19 mouse cellular contexts compared by ENCODE assay signal in the genomic region with DNA sequence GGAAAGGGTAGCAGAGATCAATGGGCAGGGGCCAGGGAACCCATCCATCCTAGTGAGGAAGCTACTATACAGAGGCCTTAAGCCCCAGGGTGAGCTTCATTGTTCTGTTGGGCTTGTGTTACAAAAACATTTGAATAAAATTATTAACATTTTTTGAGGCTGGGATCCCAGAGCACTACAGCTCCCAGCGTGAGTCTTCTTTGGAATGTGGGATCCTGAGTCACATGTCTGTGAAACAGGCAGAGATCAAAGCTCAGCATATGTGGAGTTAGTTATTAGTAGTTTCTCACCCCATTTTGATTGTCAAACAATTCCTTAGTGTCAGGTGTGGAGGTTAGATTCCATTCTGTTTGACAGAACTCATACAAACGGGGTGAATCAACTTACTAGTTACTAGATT.
"Had no signal": no experiment of that assay in that cellular context is flagged by ENCODE, and none has a peak within 500 bp of the region (broad histone marks: within the 10 kb centered on the region; RNA-seq: fewer than 3 reads in every experiment).

No protein-coding gene starts in this region.

- H3K4me2 ChIP-seq: heart, embryonic 12.5 days; hindbrain, embryonic 13.5 days; hindbrain, embryonic 15.5 days; limb, embryonic 12.5 days; liver, embryonic 11.5 days; liver, embryonic 13.5 days; liver, embryonic 15.5 days had no signal

- H3K9ac ChIP-seq: heart, embryonic 12.5 days; hindbrain, embryonic 13.5 days; hindbrain, embryonic 15.5 days; limb, embryonic 12.5 days; liver, embryonic 13.5 days; liver, embryonic 15.5 days had no signal

- H3K27ac ChIP-seq: heart, adult 2 months; hindbrain, embryonic 13.5 days; hindbrain, embryonic 15.5 days; hindbrain, postnatal 0 days; limb, embryonic 12.5 days; liver, embryonic 13.5 days; liver, embryonic 15.5 days had no signal

- H3K4me1 ChIP-seq: liver, embryonic 13.5 days; liver, embryonic 15.5 days had no signal

- H3K36me3 ChIP-seq: heart, embryonic 12.5 days; hindbrain, embryonic 13.5 days; hindbrain, embryonic 15.5 days; limb, embryonic 12.5 days; liver, embryonic 13.5 days; liver, embryonic 15.5 days had no signal

- DNase-seq: gastrocnemius, postnatal 14 days; gastrocnemius, postnatal 36 days; heart, adult 2 months; heart, postnatal 10 days; kidney, postnatal 10 days; kidney, postnatal 25 days; layer of hippocampus, adult 9-11 months; layer of hippocampus, postnatal 36 days; left cerebral cortex, postnatal 4 days; liver; liver, embryonic 13.5 days had no signal

- H3K27me3 ChIP-seq: hindbrain, embryonic 13.5 days; hindbrain, embryonic 15.5 days; limb, embryonic 12.5 days; liver, embryonic 13.5 days; liver, embryonic 15.5 days had no signal

- ATAC-seq: hindbrain, postnatal 0 days; intestine, embryonic 16.5 days had no signal

- H3K9me3 ChIP-seq: heart, embryonic 12.5 days; hindbrain, embryonic 13.5 days; hindbrain, embryonic 15.5 days; limb, embryonic 12.5 days; liver, embryonic 13.5 days; liver, embryonic 15.5 days had no signal

- H3K4me3 ChIP-seq: heart, adult 2 months; heart, embryonic 12.5 days; hindbrain, embryonic 13.5 days; hindbrain, embryonic 15.5 days; limb, embryonic 12.5 days; liver, embryonic 13.5 days; liver, embryonic 15.5 days had no signal
